Mouse (Mus musculus) heart, adult 2 months (tissue): ENCODE results near the gene Bri3bp.

Source experiments
- CTCF ChIP-seq: fragments of 200-600 bp; IDR thresholded peaks from 2 replicates; pipeline ENCODE4 v1.8.1; 2022; ENCODE audit warnings: antibody characterized with exemption, mild to moderate bottlenecking, moderate library complexity
- POLR2A ChIP-seq: fragments of 200-500 bp; IDR thresholded peaks from 2 replicates; pipeline ENCODE4 v1.6.1; 2011; ENCODE audit warnings: mild to moderate bottlenecking, low read depth, low read length, control low read depth; ENCODE audit not compliant: insufficient read depth

GRCm38 (mm10) chr5:125501505-125501904, 60.1 kb downstream of the Bri3bp start:
- TF ChIP-seq POLR2A (no peak), CTCF (no peak)
